Mouse (Mus musculus): ENCODE measurements around the gene Scn9a. TPM values are rescaled to one million over a fixed set of nuclear protein-coding genes. Genes with fewer than 3 reads are reported as not detected.

The Scn9a gene
- polyA plus RNA-seq (2012; fragmentation: generic; extraction: Trizol) = 0.22 TPM

DNA sequence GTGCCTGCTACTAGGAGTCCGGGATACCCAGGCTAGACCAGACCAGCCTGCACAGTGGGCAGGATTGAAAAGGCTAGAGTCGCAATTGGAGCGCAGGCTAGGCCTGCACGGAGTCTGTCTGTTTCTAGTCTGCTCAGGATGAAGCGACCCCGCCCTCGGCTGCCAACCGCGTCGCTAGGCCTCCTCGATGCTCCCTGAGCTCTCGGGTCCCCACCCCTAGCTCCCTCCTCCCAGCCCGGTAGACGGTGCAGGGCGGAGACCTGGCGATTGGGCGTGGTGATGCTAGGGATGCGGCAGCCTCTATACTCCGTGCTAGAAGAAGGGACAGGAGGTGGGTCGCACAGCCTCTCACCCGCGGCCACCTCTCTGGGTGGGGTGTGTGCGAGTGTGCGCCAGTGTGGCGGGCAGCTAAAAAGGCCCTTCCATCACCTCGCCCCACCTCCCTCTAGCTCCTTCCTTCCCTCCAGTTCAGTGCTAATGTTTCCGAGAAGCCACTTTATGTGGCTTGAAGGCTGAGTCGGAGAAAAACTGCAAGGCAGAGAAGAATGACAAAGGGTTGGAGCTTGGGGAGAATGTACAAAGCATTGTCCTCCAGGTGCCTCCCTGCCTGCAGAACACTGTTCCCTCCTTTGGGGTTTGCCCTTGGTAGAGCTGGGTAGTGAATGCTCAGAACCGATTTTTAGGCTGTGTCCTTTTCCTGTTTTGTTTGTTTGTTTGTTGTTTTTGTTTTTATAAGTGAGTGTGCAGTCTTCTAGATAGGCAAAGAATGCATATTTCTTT, at the start of gene Scn9a:
TSS of gene Scn9a (minus strand) at position 383 of the 780 bp plus-strand sequence.
- Histone ChIP-seq H3ac (ENCODE audit: control insufficient read depth, insufficient read length) (no peak within 1 kb of the TSS), H3K79me2 (ENCODE audit: control insufficient read depth, insufficient read depth) (no peaks in the 10 kb centered on the region), H3K27me3 (ENCODE audit: control insufficient read depth, insufficient read depth, insufficient read length) (no peaks in the 10 kb centered on the region), H3K4me2 (ENCODE audit: low read depth) (peak within 1 kb of the TSS; percentile 56), H3K36me3 (ENCODE audit: control insufficient read depth, insufficient read depth) (no peaks in the 10 kb centered on the region), H3K4me3 (peak within 1 kb of the TSS; percentile 21)
- TF ChIP-seq MYOD1 (IDR thresholded peaks at IDR 0.05; ENCODE audit: control insufficient read depth in 1 of 3, insufficient read length in 2 of 3, low read depth in 2 of 3) (no peak), MYOG (IDR thresholded peaks at IDR 0.05; ENCODE audit: control insufficient read depth in 1 of 3, insufficient read depth in 1 of 3, insufficient read length in 2 of 3, low read depth in 2 of 3) (no peak), CEBPB (IDR thresholded peaks at IDR 0.05; ENCODE audit: insufficient read depth, poor library complexity, severe bottlenecking) (no peak), E2F4 (IDR thresholded peaks at IDR 0.05; ENCODE audit: insufficient read depth) (no peak), POLR2AphosphoS2 (IDR thresholded peaks at IDR 0.05; ENCODE audit: insufficient read length, low read depth) (no peak)

DNA sequence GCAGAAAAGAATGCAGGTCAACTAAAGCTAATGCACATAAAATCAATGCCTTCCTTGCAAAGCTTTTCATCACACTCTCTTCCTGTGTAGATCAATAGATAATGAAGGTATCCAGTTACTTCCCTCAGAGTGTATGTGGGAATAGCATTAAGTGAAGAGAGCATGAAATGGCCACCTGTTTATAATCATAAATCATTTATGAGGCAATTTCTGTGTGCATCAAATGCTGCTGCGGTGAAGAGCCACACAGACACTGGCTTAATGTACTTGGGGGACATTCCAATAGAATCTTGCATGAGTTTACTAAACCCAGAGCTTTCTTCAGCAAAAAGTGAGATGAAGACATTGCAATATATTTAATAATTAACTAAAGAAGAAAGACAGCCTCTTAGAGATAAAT, 27.2 kb upstream of the Scn9a start:
- TF ChIP-seq POLR2A (IDR thresholded peaks at IDR 0.05; ENCODE audit: insufficient read length, low read depth) (no peak), CEBPB (IDR thresholded peaks at IDR 0.05; ENCODE audit: insufficient read depth, poor library complexity, severe bottlenecking) (peak; percentile 76)
- no peak overlapping the region for H3ac ChIP-seq (ENCODE audit: control insufficient read depth, insufficient read length)

DNA sequence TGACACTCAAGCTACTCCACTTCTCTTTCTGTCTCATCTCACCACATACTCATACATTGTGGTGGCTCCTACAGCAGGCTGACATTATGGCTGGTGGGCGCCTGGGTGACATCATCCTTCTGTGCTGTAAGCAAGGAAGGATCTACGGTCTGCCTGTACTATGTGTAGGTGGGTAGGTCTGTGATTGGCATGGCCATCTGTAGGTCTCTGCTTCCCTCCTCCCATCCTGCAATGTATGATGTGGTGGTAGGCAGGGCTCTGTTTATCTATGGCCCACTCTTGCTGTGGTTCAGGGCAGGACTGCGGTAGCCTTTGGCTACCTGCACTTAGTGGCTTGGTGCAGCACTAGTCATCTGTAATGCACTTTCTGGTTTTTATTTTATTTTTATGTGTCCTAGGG, 21.7 kb upstream of the Scn9a start:
- no peaks in the 10 kb centered on the region for H3K36me3 ChIP-seq (ENCODE audit: control insufficient read depth, insufficient read depth)
- no peak overlapping the region for H3ac ChIP-seq (ENCODE audit: control insufficient read depth, insufficient read length)
- no peak overlapping the region for H3K4me3 ChIP-seq
- TF ChIP-seq MAX (IDR thresholded peaks at IDR 0.05; ENCODE audit: low read depth) (no peak), POLR2AphosphoS2 (IDR thresholded peaks at IDR 0.05; ENCODE audit: insufficient read length, low read depth) (no peak), TCF12 (IDR thresholded peaks at IDR 0.05; ENCODE audit: insufficient read depth, poor library complexity, severe bottlenecking) (no peak), SRF (IDR thresholded peaks at IDR 0.05; ENCODE audit: control insufficient read depth, insufficient read length, low read depth) (no peak), MYOD1 (IDR thresholded peaks at IDR 0.05; ENCODE audit: control insufficient read depth in 1 of 3, insufficient read length in 2 of 3, low read depth in 2 of 3) (peak in 2 of 3 experiments; percentile 97 to 98), TCF3 (IDR thresholded peaks at IDR 0.05; ENCODE audit: insufficient read length, low read depth) (peak; percentile 34), POLR2A (IDR thresholded peaks at IDR 0.05; ENCODE audit: insufficient read length, low read depth) (no peak), USF1 (IDR thresholded peaks at IDR 0.05; ENCODE audit: low read depth) (no peak)
- H3K4me2 ChIP-seq (ENCODE audit: low read depth) = no peak overlapping the region
- no peaks in the 10 kb centered on the region for H3K79me2 ChIP-seq (ENCODE audit: control insufficient read depth, insufficient read depth)
- H3K27me3 ChIP-seq (ENCODE audit: control insufficient read depth, insufficient read depth, insufficient read length) = no peaks in the 10 kb centered on the region

More for the DNA sequence above, 27.2 kb upstream of the Scn9a start:
- no peaks in the 10 kb centered on the region for H3K27me3 ChIP-seq (ENCODE audit: control insufficient read depth, insufficient read depth, insufficient read length)
- no peak overlapping the region for H3K4me3 ChIP-seq
- H3K79me2 ChIP-seq (ENCODE audit: control insufficient read depth, insufficient read depth) = no peaks in the 10 kb centered on the region
- no peak overlapping the region for H3K4me2 ChIP-seq (ENCODE audit: low read depth)
- no peaks in the 10 kb centered on the region for H3K36me3 ChIP-seq (ENCODE audit: control insufficient read depth, insufficient read depth)

DNA sequence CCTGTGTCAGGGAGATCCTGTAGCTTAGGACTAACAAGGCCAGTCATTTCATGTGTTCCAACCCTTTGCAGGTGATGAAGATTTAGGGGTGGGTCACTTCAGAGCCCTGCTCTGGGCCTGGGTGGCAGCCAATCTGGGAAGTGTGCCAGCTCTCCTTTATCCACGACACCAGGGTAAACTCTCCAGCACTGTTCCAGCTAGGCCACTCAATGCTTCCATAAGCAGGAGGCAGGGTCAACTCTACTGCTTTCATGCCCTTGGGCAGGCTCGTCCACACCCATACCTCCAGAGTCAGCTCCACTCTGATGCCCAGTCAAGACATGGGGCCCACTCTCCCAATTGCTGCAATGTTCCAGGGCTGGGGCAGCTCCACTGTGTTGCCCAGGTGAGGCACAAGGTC, 20.7 kb upstream of the Scn9a start:
- Histone ChIP-seq H3K4me2 (ENCODE audit: low read depth) (no peak overlapping the region), H3K36me3 (ENCODE audit: control insufficient read depth, insufficient read depth) (no peaks in the 10 kb centered on the region), H3K4me3 (no peak overlapping the region), H3K79me2 (ENCODE audit: control insufficient read depth, insufficient read depth) (no peaks in the 10 kb centered on the region), H3ac (ENCODE audit: control insufficient read depth, insufficient read length) (no peak overlapping the region), H3K27me3 (ENCODE audit: control insufficient read depth, insufficient read depth, insufficient read length) (no peaks in the 10 kb centered on the region)
- no peak for TF ChIP-seq SRF (IDR thresholded peaks at IDR 0.05; ENCODE audit: control insufficient read depth, insufficient read length, low read depth)
- no peak for TF ChIP-seq USF1 (IDR thresholded peaks at IDR 0.05; ENCODE audit: low read depth)
- TF ChIP-seq MYOD1 (IDR thresholded peaks at IDR 0.05; ENCODE audit: control insufficient read depth in 1 of 3, insufficient read length in 2 of 3, low read depth in 2 of 3) = no peak
- TF ChIP-seq REST (IDR thresholded peaks at IDR 0.05; ENCODE audit: insufficient read depth, insufficient read length) = no peak
- no peak for TF ChIP-seq TCF3 (IDR thresholded peaks at IDR 0.05; ENCODE audit: insufficient read length, low read depth)
- no peak for TF ChIP-seq MYOG (IDR thresholded peaks at IDR 0.05; ENCODE audit: control insufficient read depth in 1 of 3, insufficient read depth in 1 of 3, insufficient read length in 2 of 3, low read depth in 2 of 3)
- TF ChIP-seq POLR2A (IDR thresholded peaks at IDR 0.05; ENCODE audit: insufficient read length, low read depth) = no peak

DNA sequence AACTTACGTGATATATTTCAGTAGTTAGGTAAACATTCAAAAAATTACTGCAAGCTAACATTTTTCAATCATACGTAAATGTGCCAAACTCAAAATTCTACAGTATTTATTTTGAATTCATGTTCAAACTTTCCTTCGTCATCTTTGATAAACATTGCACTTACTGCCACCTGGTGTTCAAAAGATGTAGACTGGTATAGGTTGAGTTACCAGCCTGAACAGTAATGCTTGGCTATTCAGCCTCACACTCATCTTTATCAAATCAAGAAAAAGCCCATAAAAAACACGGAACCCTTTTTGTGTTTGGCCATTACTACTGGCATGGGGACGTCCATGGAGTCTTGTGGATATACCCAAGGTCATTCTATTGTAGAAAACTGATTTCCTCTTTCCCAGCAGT, 9.6 kb upstream of the Scn9a start:
- no peak for TF ChIP-seq TCF12 (IDR thresholded peaks at IDR 0.05; ENCODE audit: insufficient read depth, poor library complexity, severe bottlenecking)
- no peak for TF ChIP-seq POLR2AphosphoS2 (IDR thresholded peaks at IDR 0.05; ENCODE audit: insufficient read length, low read depth)
- TF ChIP-seq E2F4 (IDR thresholded peaks at IDR 0.05; ENCODE audit: insufficient read depth) = no peak
- no peak for TF ChIP-seq POLR2A (IDR thresholded peaks at IDR 0.05; ENCODE audit: insufficient read length, low read depth)
- no peak for TF ChIP-seq CEBPB (IDR thresholded peaks at IDR 0.05; ENCODE audit: insufficient read depth, poor library complexity, severe bottlenecking)
- no peak for TF ChIP-seq MYOG (IDR thresholded peaks at IDR 0.05; ENCODE audit: control insufficient read depth in 1 of 3, insufficient read depth in 1 of 3, insufficient read length in 2 of 3, low read depth in 2 of 3)
- no peak for TF ChIP-seq MAX (IDR thresholded peaks at IDR 0.05; ENCODE audit: low read depth)
- Histone ChIP-seq H3K4me2 (ENCODE audit: low read depth) (no peak overlapping the region), H3K4me3 (no peak overlapping the region), H3K27me3 (ENCODE audit: control insufficient read depth, insufficient read depth, insufficient read length) (no peaks in the 10 kb centered on the region), H3ac (ENCODE audit: control insufficient read depth, insufficient read length) (no peak overlapping the region), H3K36me3 (ENCODE audit: control insufficient read depth, insufficient read depth) (no peaks in the 10 kb centered on the region), H3K79me2 (ENCODE audit: control insufficient read depth, insufficient read depth) (no peaks in the 10 kb centered on the region)

Measured in myocyte (in vitro differentiated cells).